Mouse (Mus musculus) CH12.LX (cell line): Measurements from ENCODE around the gene Uap1. TPM values are rescaled to one million over a fixed set of nuclear protein-coding genes. Genes with fewer than 3 reads are reported as not detected.

Source experiments
- DNase-seq: peaks from one replicate; pipeline ENCODE4 v3.0.0-alpha.2; 2013; ENCODE audit errors: extremely low read depth
- H3K27ac ChIP-seq: 2 replicates; pipeline ENCODE4 v1.5.1; 2012; ENCODE audit warnings: low read depth, mild to moderate bottlenecking, control low read depth, moderate library complexity; ENCODE audit not compliant: insufficient read depth
- H3K27me3 ChIP-seq: replicated peaks from 2 replicates; pipeline ENCODE3; 2012; ENCODE audit warnings: inconsistent platforms
- H3K36me3 ChIP-seq, 2 experiments: replicated peaks in 1 of 2; 2 replicates each; pipeline versions ENCODE3 to v1.6.1; 2012; ENCODE audit warnings: inconsistent platforms in 1 of 2, low read length in 1 of 2, mild to moderate bottlenecking in 1 of 2, mixed read lengths in 1 of 2, moderate library complexity in 1 of 2; ENCODE audit not compliant: control insufficient read depth in 1 of 2, insufficient read depth in 1 of 2
- H3K4me1 ChIP-seq, 2 experiments: 2 replicates each; pipeline ENCODE4 v1.6.1; 2012; ENCODE audit warnings: inconsistent platforms in 1 of 2, moderate library complexity in 1 of 2; ENCODE audit not compliant: insufficient read depth in 2 of 2, control insufficient read depth in 1 of 2
- H3K4me2 ChIP-seq: 2 replicates; pipeline ENCODE4 v1.6.1; 2012; ENCODE audit warnings: low read depth, mild to moderate bottlenecking, control low read depth; ENCODE audit not compliant: poor library complexity, insufficient read depth, severe bottlenecking
- H3K4me3 ChIP-seq, 3 experiments: fragments of 150-350 bp in 1 of 3; sonication (generic) in 1 of 3; replicated peaks in 1 of 3; 2 replicates each; pipeline versions ENCODE3 to v1.5.1; 2011 to 2012; ENCODE audit warnings: low read depth in 2 of 3, low read length in 2 of 3, mild to moderate bottlenecking in 2 of 3, moderate library complexity in 2 of 3, control low read depth in 1 of 3, improper control_type of control experiment in 1 of 3, inconsistent platforms in 1 of 3, mixed read lengths in 1 of 3; ENCODE audit not compliant: poor library complexity in 1 of 3
- H3K79me2 ChIP-seq: replicated peaks from 2 replicates; pipeline ENCODE4 v1.6.1; 2012; ENCODE audit warnings: mild to moderate bottlenecking, moderate library complexity; ENCODE audit not compliant: control insufficient read depth, poor library complexity, insufficient read depth, severe bottlenecking; ENCODE audit errors: extremely low read depth
- H3K9ac ChIP-seq: 2 replicates; pipeline ENCODE4 v1.6.1; 2012; ENCODE audit warnings: low read depth, mild to moderate bottlenecking, control low read depth, moderate library complexity; ENCODE audit not compliant: insufficient read depth
- H3K9me3 ChIP-seq: replicated peaks from 2 replicates; pipeline ENCODE3; 2012; ENCODE audit warnings: low read length, inconsistent platforms, mixed read lengths
- CHD2 ChIP-seq: IDR thresholded peaks from 2 replicates; pipeline ENCODE4 v1.6.1; 2011; ENCODE audit warnings: low read length, improper control_type of control experiment
- CTCF ChIP-seq, 2 experiments: IDR thresholded peaks in 1 of 2; conservative IDR thresholded peaks in 1 of 2; 2 replicates each; pipeline ENCODE4 v1.5.1; 2011 to 2012; ENCODE audit warnings: low read depth in 2 of 2, low read length in 2 of 2, improper control_type of control experiment in 1 of 2, inconsistent platforms in 1 of 2, mild to moderate bottlenecking in 1 of 2, moderate library complexity in 1 of 2
- E2F4 ChIP-seq: IDR thresholded peaks from 2 replicates; pipeline ENCODE4 v1.6.1; 2011; ENCODE audit warnings: low read depth, low read length, improper control_type of control experiment; ENCODE audit not compliant: insufficient replicate concordance
- ETS1 ChIP-seq: conservative IDR thresholded peaks from 2 replicates; pipeline ENCODE4 v1.6.1; 2012; ENCODE audit warnings: low read depth, mild to moderate bottlenecking, inconsistent platforms, low read length, improper control_type of control experiment, moderate library complexity
- HCFC1 ChIP-seq: IDR thresholded peaks from 2 replicates; pipeline ENCODE4 v1.6.1; 2012; ENCODE audit warnings: low read depth, mild to moderate bottlenecking, inconsistent platforms, low read length, improper control_type of control experiment
- JUND ChIP-seq: conservative IDR thresholded peaks from 2 replicates; pipeline ENCODE4 v1.6.1; 2011; ENCODE audit warnings: low read depth, low read length, improper control_type of control experiment
- KAT2A ChIP-seq: IDR thresholded peaks from 2 replicates; pipeline ENCODE4 v1.6.1; 2012; ENCODE audit warnings: low read length, improper control_type of control experiment, inconsistent platforms; ENCODE audit not compliant: insufficient replicate concordance
- MAFK ChIP-seq: IDR thresholded peaks from 2 replicates; pipeline ENCODE4 v1.6.1; 2011; ENCODE audit warnings: low read length, improper control_type of control experiment; ENCODE audit not compliant: insufficient replicate concordance
- MAZ ChIP-seq: IDR thresholded peaks from 2 replicates; pipeline ENCODE4 v1.6.1; 2012; ENCODE audit warnings: low read depth, mild to moderate bottlenecking, inconsistent platforms, low read length, improper control_type of control experiment, moderate library complexity
- MEF2A ChIP-seq: IDR thresholded peaks from 2 replicates; pipeline ENCODE4 v1.6.1; 2014; ENCODE audit warnings: low read depth, mild to moderate bottlenecking, inconsistent platforms, low read length, improper control_type of control experiment, borderline replicate concordance
- MYC ChIP-seq: IDR thresholded peaks from 2 replicates; pipeline ENCODE4 v1.6.1; 2011; ENCODE audit warnings: low read depth, mild to moderate bottlenecking, improper control_type of control experiment, low read length
- NRF1 ChIP-seq: IDR thresholded peaks from 2 replicates; pipeline ENCODE4 v1.6.1; 2014; ENCODE audit warnings: low read depth, mild to moderate bottlenecking, inconsistent platforms, low read length, improper control_type of control experiment, moderate library complexity
- PAX5 ChIP-seq: IDR thresholded peaks from 2 replicates; pipeline ENCODE4 v1.6.1; 2012; ENCODE audit warnings: low read length, inconsistent platforms, mixed read lengths
- RAD21 ChIP-seq: IDR thresholded peaks from 2 replicates; pipeline ENCODE4 v1.6.1; 2011; ENCODE audit warnings: low read depth, mild to moderate bottlenecking, low read length, improper control_type of control experiment, moderate library complexity
- RCOR1 ChIP-seq: conservative IDR thresholded peaks from 2 replicates; pipeline ENCODE4 v1.6.1; 2012; ENCODE audit warnings: low read depth, mild to moderate bottlenecking, inconsistent platforms, low read length, improper control_type of control experiment
- SIN3A ChIP-seq: IDR thresholded peaks from 2 replicates; pipeline ENCODE4 v1.6.1; 2012; ENCODE audit warnings: low read length, improper control_type of control experiment, inconsistent platforms
- USF1 ChIP-seq: IDR thresholded peaks from 2 replicates; pipeline ENCODE4 v1.6.1; 2014; ENCODE audit warnings: low read depth, mild to moderate bottlenecking, inconsistent platforms, low read length, improper control_type of control experiment
- ZC3H11A ChIP-seq: IDR thresholded peaks from 2 replicates; pipeline ENCODE4 v1.6.1; 2012; ENCODE audit warnings: low read depth, mild to moderate bottlenecking, inconsistent platforms, low read length, improper control_type of control experiment
- ZKSCAN1 ChIP-seq: IDR thresholded peaks from 2 replicates; pipeline ENCODE4 v1.6.1; 2012; ENCODE audit warnings: low read depth, inconsistent platforms, low read length, improper control_type of control experiment, borderline replicate concordance
- ZMIZ1 ChIP-seq: IDR thresholded peaks from 2 replicates; pipeline ENCODE4 v1.6.1; 2012; ENCODE audit warnings: low read depth, mild to moderate bottlenecking, inconsistent platforms, low read length, improper control_type of control experiment
- dilution Hi-C: fragments of 300-500 bp; cut with MboI; formaldehyde crosslinking; loops from 2 replicates; pipeline ENCODE4 v1.14.3; 2020; ENCODE audit warnings: low sequenced_read_pairs; ENCODE audit not compliant: extremely low pct_unique_long_range_greater_than_20kb, extremely low pct_ligation_motif_present
- in situ Hi-C: fragments of 300-500 bp; cut with MboI; formaldehyde crosslinking; loops from 3 replicates; pipeline ENCODE4 v1.14.3; 2019; ENCODE audit warnings: low sequenced_read_pairs, low pct_ligation_motif_present, low pct_unique_long_range_greater_than_20kb, mixed read lengths
- polyA plus RNA-seq: library from polyadenylated mRNA; unstranded; fragments of >175 nt; gene quantifications from 2 replicates; pipeline ENCODE4 v1.2.1, GENCODE M21; 2012; ENCODE audit warnings: low read depth; ENCODE audit not compliant: insufficient read length
- total RNA-seq, 2 experiments: library from RNA; depleted of rRNA; stranded (reverse); fragments of 300-350 nt in 1 of 2; fragments of >200 nt in 1 of 2; gene quantifications; 2 replicates each; pipeline ENCODE4 v1.2.3; 2012 to 2014

The Uap1 gene
- total and polyA plus RNA-seq, 3 experiments, result 32.7 to 46.3 (median 34.1) TPM

GRCm38 (mm10) chr1:170150870-170151269 lies 23.9 kb downstream of the Uap1 start:
- Histone ChIP-seq H3K4me2 (no peak overlapping the region), H3K79me2 (no peaks in the 10 kb centered on the region; the same call in 1 of the 2 replicates), H3K27ac (no peak overlapping the region), H3K4me1 (peaks cover 5 to 49% of the 10 kb centered on the region in 2 experiments; a peak in 2 of 4 replicates), H3K9me3 (no peaks in the 10 kb centered on the region), H3K27me3 (no peaks in the 10 kb centered on the region), H3K9ac (no peak overlapping the region), H3K36me3 (peaks cover 22 to 53% of the 10 kb centered on the region in 2 experiments), H3K4me3 (no peak overlapping the region)
- in situ Hi-C loops (loop anchor here (25.0 kb wide), 1 partner anchor 614 kb away; the partner anchor contains the start of gene Nuf2), dilution Hi-C loops (no loop called here)
- no peak for TF ChIP-seq ZC3H11A
- TF ChIP-seq RCOR1, result no peak
- no peak for TF ChIP-seq MAZ
- no peak for TF ChIP-seq CTCF (conservative IDR thresholded peaks at IDR 0.05 in 1 of 2, IDR thresholded peaks at IDR 0.05 in 1 of 2; ENCODE audit: low read depth in 2 of 2, low read length in 2 of 2)
- TF ChIP-seq MEF2A, result no peak
- no peak for TF ChIP-seq HCFC1
- no peak for TF ChIP-seq PAX5
- no peak for TF ChIP-seq NRF1
- no peak for TF ChIP-seq KAT2A
- no peak for TF ChIP-seq ETS1
- no peak for DNase-seq

- Histone ChIP-seq H3K27me3 (no peaks in the 10 kb centered on the region), H3K4me2 (no peak overlapping the region), H3K4me1 (peaks cover 5 to 49% of the 10 kb centered on the region in 2 experiments; a peak in 2 of 4 replicates), H3K9ac (no peak overlapping the region), H3K36me3 (peaks cover 24 to 57% of the 10 kb centered on the region in 2 experiments), H3K27ac (no peak overlapping the region), H3K9me3 (no peaks in the 10 kb centered on the region), H3K4me3 (no peak overlapping the region), H3K79me2 (no peaks in the 10 kb centered on the region; the same call in 1 of the 2 replicates)
- in situ Hi-C loops, result loop anchor here (25.0 kb wide), 2 partner anchors 487 to 612 kb away; partner anchors contain the start of genes Nuf2 and Rgs5
- dilution Hi-C loops, result no loop called here
- no peak for DNase-seq
- TF ChIP-seq ZMIZ1 (no peak), MYC (0 out of 2 replicates have a peak, but pooled peaks have one; percentile 24), E2F4 (no peak)
Measured at GRCm38 (mm10) chr1:170149756-170150155, 25.0 kb downstream of the Uap1 start.

GRCm38 (mm10) chr1:170148536-170148935 lies 26.2 kb downstream of the Uap1 start:
- H3K9ac ChIP-seq, result no peak overlapping the region
- no peak overlapping the region for H3K27ac ChIP-seq
- no peaks in the 10 kb centered on the region for H3K9me3 ChIP-seq
- no peaks in the 10 kb centered on the region; the same call in 1 of the 2 replicates for H3K79me2 ChIP-seq
- TF ChIP-seq JUND (no peak), CHD2 (no peak), USF1 (no peak), HCFC1 (no peak), PAX5 (no peak), ZKSCAN1 (no peak), MAFK (no peak), KAT2A (no peak), RAD21 (no peak), ZMIZ1 (no peak), MYC (no peak), SIN3A (no peak)
- no peaks in the 10 kb centered on the region for H3K27me3 ChIP-seq
- H3K4me1 ChIP-seq, result peaks cover 2 to 41% of the 10 kb centered on the region in 2 experiments; a peak in 2 of 4 replicates
- H3K36me3 ChIP-seq, result peaks cover 33 to 69% of the 10 kb centered on the region in 2 experiments
- in situ Hi-C loops, result loop anchor here (25.0 kb wide), 1 partner anchor 486 kb away; the partner anchor contains the start of gene Rgs5
- no peak overlapping the region for H3K4me2 ChIP-seq
- dilution Hi-C loops, result no loop called here
- H3K4me3 ChIP-seq, result no peak overlapping the region
- no peak for DNase-seq
